Mouse (Mus musculus) heart, postnatal 0 days (tissue): Measurements from ENCODE around the gene Skap2.
A peak's percentile ranks its signal among the peaks of the same experiment; 100 is the strongest.

Experiments
- CTCF ChIP-seq: IDR thresholded peaks from 2 replicates; pipeline ENCODE4 v1.5.1; 2016; ENCODE audit warnings: antibody characterized with exemption, control low read depth, low read depth
- EP300 ChIP-seq: IDR thresholded peaks from 2 replicates; pipeline ENCODE4 v1.6.1; 2016; ENCODE audit warnings: antibody characterized with exemption, low read depth

- peak; percentile 54 for TF ChIP-seq CTCF
- no peak for TF ChIP-seq EP300
Observed at GRCm38 (mm10) chr6:51875884-51876626, 136.3 kb downstream of the Skap2 start.
